Mouse (Mus musculus) stomach, embryonic 15.5 days (tissue): ENCODE measurements around the gene Hist2h2aa1. TPM values are rescaled to one million over a fixed set of nuclear protein-coding genes. Genes with fewer than 3 reads are reported as not detected.
"Not testable (repeated sequence)": the region's sequence is repeated elsewhere in the genome, so short reads cannot be mapped to it uniquely, and the experiment has no call there.

Experiments used
- ATAC-seq: fragments of 200-750 bp; cut with Nextera tagmentation; 2 replicates; pipeline ENCODE4 v1.8.0; 2017; ENCODE audit warnings: low read depth, moderate number of reproducible peaks, moderate TSS enrichment; ENCODE audit not compliant: insufficient read depth, low FRiP score
- H3K27ac ChIP-seq: fragments of 300-500 bp; sonication (generic); 2 replicates; pipeline ENCODE4 v1.5.1; 2015; ENCODE audit warnings: mild to moderate bottlenecking, inconsistent platforms
- H3K27me3 ChIP-seq: fragments of 300-500 bp; sonication (generic); replicated peaks from 2 replicates; pipeline ENCODE4 v1.6.1; 2015; ENCODE audit warnings: inconsistent platforms
- H3K36me3 ChIP-seq: fragments of 300-500 bp; sonication (generic); 2 replicates; pipeline ENCODE4 v1.6.1; 2015; ENCODE audit warnings: inconsistent platforms
- H3K4me1 ChIP-seq: fragments of 300-500 bp; sonication (generic); 2 replicates; pipeline ENCODE4 v1.6.1; 2015; ENCODE audit warnings: inconsistent platforms
- H3K4me2 ChIP-seq: fragments of 300-500 bp; sonication (generic); 2 replicates; pipeline ENCODE4 v1.6.1; 2015; ENCODE audit warnings: mild to moderate bottlenecking, inconsistent platforms
- H3K4me3 ChIP-seq: fragments of 300-500 bp; sonication (generic); replicated peaks from 2 replicates; pipeline ENCODE4 v1.5.1; 2015; ENCODE audit warnings: inconsistent platforms
- H3K9ac ChIP-seq: fragments of 300-500 bp; sonication (generic); 2 replicates; pipeline ENCODE4 v1.6.1; 2015; ENCODE audit warnings: inconsistent platforms
- H3K9me3 ChIP-seq: fragments of 300-500 bp; sonication (generic); 2 replicates; pipeline ENCODE4 v1.6.1; 2016; ENCODE audit warnings: inconsistent platforms
- WGBS: fragments of 180-500 bp; shearing (Covaris S2); methylation state at CpG from one replicate; pipeline ENCODE4 v1.1.7; 2015; 5-methylcytosine and 5-hydroxymethylcytosine counted together
- polyA plus RNA-seq: library from polyadenylated mRNA; unstranded; fragments of >200 nt; fragmentation: Nextera tagmentation; extraction: Ambion mirVana; gene quantifications from 2 replicates; pipeline ENCODE4 v1.2.1, GENCODE M21; 2015

Hist2h2aa1 gene
- polyA plus RNA-seq, 1 experiment from 2014 or later = 23.0 TPM

DNA sequence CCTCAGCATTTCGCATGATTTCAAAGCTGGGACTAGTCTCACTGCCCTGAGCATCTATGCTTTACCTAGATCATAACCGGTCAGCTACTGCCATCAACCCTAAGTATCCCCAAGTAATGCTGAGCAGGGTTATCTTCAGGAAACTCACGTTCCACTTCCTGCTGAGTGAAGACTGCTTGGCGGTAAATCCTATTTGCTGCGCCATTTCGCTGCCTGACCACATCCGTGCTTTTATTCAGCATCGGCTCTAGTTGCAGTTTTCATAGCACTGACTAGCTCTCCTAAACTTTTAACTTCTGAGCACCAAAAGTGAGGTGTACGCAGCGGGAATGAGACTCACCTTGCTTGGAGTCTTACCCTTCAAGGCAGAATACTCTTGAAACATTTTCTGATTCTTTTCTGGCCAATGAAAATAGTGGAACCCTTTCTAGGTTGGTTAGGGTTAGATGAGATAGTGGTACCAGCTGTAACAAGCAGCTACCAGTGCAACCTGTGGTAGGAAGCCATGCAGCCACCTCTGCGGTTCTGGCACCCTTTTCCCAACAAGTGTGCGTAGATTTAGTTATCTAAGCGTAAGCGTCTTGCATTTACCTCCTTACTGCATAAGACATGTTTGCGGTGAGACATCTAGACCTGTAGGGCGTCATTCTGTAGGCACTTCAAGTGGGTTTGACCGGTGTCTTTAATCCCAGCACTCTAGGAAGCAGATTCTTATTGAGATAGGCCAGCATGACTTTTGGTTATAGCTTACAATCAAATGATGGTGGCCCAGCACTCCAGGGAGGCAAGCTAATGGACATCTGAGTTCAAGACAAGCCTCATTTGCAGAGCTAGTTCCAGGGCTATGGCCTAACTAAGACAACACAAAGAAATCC, 28.5 kb downstream of the Hist2h2aa1 start:
- no peak overlapping the region for H3K4me3 ChIP-seq
- no peak overlapping the region for H3K4me2 ChIP-seq
- WGBS = 82% methylated on average over 17 of the region's 17 CpGs
- H3K4me1 ChIP-seq = peaks cover 3% of the 10 kb centered on the region
- H3K36me3 ChIP-seq = no peaks in the 10 kb centered on the region
- ATAC-seq = no peak
- H3K27ac ChIP-seq = no peak overlapping the region
- H3K27me3 ChIP-seq = no peaks in the 10 kb centered on the region
- no peak overlapping the region for H3K9ac ChIP-seq
- no peaks in the 10 kb centered on the region for H3K9me3 ChIP-seq

DNA sequence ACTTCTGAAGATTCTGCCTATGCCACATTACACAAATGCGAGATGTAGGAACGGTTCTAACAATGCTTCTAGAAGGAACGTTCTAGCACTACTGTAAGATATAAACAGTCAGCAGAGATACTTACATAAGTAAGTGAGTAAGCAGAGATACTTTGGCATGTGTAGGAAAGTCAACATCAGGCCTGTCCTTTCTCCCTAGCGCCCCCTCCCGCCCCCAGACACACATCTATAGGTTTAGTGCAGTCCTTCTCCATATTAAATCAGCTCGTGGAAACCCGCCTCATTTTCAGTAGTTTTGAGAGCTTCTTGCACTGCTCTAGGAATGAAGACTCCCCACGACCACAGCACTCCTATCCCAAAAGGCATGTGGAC, 32.1 kb downstream of the Hist2h2aa1 start:
- 16% methylated on average over 8 of the region's 8 CpGs for WGBS
- H3K4me1 ChIP-seq = peaks cover 3% of the 10 kb centered on the region
- no peaks in the 10 kb centered on the region for H3K36me3 ChIP-seq
- peak overlapping the region; percentile 27; the same call in 1 of the 2 replicates for H3K9ac ChIP-seq
- ATAC-seq = peak; percentile 18
- H3K27ac ChIP-seq = peak overlapping the region; percentile 65; the same call in 1 of the 2 replicates
- H3K9me3 ChIP-seq = no peaks in the 10 kb centered on the region
- H3K4me3 ChIP-seq = peak overlapping the region; percentile 52
- peak overlapping the region; percentile 77 for H3K4me2 ChIP-seq
- 0 out of 2 replicates have a peak, but pooled peaks cover 2% of the 10 kb centered on the region for H3K27me3 ChIP-seq

DNA sequence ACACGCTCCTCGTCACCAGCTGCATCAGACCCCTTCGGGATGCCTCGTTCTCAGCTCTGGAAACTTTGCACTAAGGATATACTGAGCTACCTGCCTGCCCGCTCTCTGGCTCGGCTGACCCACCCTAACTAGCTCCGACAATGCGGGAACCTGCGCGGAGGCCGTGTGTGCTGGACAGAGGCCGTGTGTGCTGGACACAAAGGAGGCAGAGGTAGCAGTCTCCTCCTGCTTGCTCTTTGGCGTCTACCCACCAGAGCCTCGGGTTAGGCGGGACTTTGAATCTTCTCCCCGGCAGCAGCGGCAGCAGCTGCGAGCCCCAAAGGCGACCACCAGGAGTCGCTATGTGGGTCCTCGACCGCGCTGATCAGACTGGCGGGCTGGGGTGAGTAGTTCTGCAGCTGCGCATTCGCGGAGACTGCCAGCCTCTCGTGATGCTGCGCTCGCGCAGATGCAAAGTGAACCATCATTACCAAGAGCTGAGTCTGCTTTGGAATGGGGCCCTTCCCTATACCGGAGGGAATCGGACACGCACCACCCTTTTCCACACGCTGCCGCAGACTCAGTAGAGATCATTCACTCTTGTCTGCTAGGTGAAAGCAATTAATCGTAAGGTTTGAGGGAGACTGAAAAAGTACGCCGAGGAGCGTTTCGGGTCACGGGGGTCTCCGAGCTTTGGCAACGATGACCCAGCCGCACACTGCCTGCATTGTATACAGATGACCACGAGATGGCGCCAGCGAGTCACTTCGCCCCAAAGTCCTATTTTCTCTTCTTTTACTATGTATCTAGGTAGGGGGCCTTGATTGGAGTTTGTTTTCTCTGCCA, 32.7 kb downstream of the Hist2h2aa1 start:
- Histone ChIP-seq H3K9me3 (no peaks in the 10 kb centered on the region), H3K4me3 (peak overlapping the region; percentile 52), H3K9ac (peak overlapping the region; percentile 27; the same call in 1 of the 2 replicates), H3K27ac (peak overlapping the region; percentile 85), H3K4me1 (peaks cover 3% of the 10 kb centered on the region), H3K36me3 (no peaks in the 10 kb centered on the region), H3K4me2 (peak overlapping the region; percentile 77), H3K27me3 (0 out of 2 replicates have a peak, but pooled peaks cover 4% of the 10 kb centered on the region)
- whole genome bisulfite sequencing = 0% methylated on average over 49 of the region's 49 CpGs
- peak; percentile 89 for ATAC-seq

DNA sequence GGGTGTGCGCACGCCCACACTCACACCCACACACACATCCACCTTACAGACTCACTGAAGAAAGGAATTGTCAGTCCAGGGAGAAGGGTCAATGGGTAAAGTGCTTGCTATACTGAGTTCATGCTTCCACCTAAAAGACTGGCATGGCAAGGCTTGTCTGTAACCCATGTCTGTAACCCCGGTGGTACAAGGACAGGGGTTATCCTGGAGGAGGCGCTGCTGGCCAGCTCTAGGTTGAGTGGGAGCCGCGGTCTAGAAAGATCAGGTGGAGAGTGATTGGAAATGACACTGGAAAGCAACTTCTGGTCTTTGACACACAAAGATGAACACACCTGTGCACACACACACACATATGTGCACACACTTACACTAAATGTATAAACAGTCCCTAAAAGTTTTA, 35.4 kb downstream of the Hist2h2aa1 start:
- 65% methylated on average over 6 of the region's 6 CpGs for WGBS
- ATAC-seq = no peak
- no peaks in the 10 kb centered on the region for H3K9me3 ChIP-seq

DNA sequence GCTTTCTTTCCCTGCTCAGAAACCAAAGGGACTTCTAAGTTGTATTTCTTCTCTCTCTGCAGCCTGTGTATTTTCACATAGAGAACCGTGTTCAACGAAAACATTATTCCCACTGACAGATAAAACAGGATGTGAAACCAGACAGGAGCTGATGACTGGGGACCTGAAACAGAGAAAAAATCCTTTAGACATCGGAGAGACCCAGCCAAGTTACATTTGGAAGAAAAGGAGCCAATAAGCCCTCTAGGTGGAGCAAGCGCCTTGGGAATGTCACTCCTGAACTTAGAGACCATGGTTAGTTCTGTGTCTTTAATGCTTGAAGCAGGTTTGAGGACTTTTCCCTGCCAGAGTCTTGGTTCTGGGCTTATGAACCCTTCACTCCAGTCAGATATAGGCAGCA, 39.2 kb downstream of the Hist2h2aa1 start:
- Histone ChIP-seq H3K9ac (no peak overlapping the region), H3K4me1 (peaks cover 4% of the 10 kb centered on the region; the same call in 1 of the 2 replicates), H3K9me3 (no peaks in the 10 kb centered on the region), H3K4me2 (peak overlapping the region; percentile 12; the same call in 1 of the 2 replicates), H3K4me3 (no peak overlapping the region), H3K27ac (no peak overlapping the region), H3K27me3 (peaks cover 13% of the 10 kb centered on the region), H3K36me3 (no peaks in the 10 kb centered on the region)
- ATAC-seq = no peak
- 13% methylated on average over 4 of the region's 4 CpGs for WGBS

More for the DNA sequence above, 35.4 kb downstream of the Hist2h2aa1 start:
- H3K9ac ChIP-seq = no peak overlapping the region
- no peak overlapping the region for H3K4me3 ChIP-seq
- no peak overlapping the region for H3K4me2 ChIP-seq
- peaks cover 13% of the 10 kb centered on the region for H3K27me3 ChIP-seq
- H3K27ac ChIP-seq = no peak overlapping the region
- H3K4me1 ChIP-seq = peaks cover 7% of the 10 kb centered on the region
- no peaks in the 10 kb centered on the region for H3K36me3 ChIP-seq

DNA sequence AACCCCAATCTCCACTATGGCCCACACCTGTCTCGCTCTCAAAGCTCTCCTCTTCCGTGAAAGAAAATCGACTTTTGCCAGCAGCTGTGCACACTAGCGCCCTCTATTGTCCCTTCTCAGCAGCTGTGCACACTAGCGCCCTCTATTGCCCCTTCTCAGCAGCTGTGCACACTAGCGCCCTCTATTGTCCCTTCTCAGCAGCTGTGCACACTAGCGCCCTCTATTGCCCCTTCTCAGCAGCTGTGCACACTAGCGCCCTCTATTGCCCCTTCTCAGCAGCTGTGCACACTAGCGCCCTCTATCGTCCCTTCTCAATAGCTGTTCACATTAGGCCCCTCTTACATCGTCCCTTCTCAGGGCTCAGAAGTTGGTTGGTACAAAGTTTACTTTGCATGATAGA, 42.0 kb downstream of the Hist2h2aa1 start:
- H3K9ac ChIP-seq, ATAC-seq, H3K9me3 ChIP-seq, H3K4me2 ChIP-seq, H3K4me1 ChIP-seq, H3K36me3 ChIP-seq, H3K27ac ChIP-seq, H3K4me3 ChIP-seq: not testable (repeated sequence)
- H3K27me3 ChIP-seq = peaks cover 12% of the 10 kb centered on the region
- WGBS = 90% methylated on average over 11 of the region's 11 CpGs

DNA sequence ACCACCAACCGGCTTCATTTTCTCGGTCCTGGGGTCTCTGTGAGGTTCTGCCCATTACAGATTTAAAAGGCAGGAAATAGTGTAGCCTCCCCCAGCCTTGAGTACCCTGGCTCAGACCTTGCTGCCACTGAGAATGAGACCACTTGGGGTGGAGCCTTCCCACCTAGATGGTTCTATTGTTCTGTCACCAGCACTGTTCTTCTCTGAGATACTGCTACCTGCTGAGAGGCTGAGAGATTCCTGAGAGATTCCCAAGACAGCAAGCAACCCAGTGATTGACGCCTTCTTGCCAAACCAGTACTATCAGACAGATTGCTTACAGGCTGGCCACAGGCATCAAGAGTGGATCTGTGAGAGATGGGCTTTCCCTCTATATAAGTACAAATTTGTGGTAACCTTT, 43.9 kb downstream of the Hist2h2aa1 start:
- ATAC-seq = no peak
- no peaks in the 10 kb centered on the region for H3K36me3 ChIP-seq
- no peak overlapping the region for H3K4me2 ChIP-seq
- H3K27ac ChIP-seq = no peak overlapping the region
- peaks cover 3% of the 10 kb centered on the region; the same call in 1 of the 2 replicates for H3K4me1 ChIP-seq
- H3K9me3 ChIP-seq = no peaks in the 10 kb centered on the region
- no peak overlapping the region for H3K9ac ChIP-seq
- H3K27me3 ChIP-seq = no peaks in the 10 kb centered on the region
- no peak overlapping the region for H3K4me3 ChIP-seq
- WGBS = 65% methylated on average over 3 of the region's 3 CpGs

DNA sequence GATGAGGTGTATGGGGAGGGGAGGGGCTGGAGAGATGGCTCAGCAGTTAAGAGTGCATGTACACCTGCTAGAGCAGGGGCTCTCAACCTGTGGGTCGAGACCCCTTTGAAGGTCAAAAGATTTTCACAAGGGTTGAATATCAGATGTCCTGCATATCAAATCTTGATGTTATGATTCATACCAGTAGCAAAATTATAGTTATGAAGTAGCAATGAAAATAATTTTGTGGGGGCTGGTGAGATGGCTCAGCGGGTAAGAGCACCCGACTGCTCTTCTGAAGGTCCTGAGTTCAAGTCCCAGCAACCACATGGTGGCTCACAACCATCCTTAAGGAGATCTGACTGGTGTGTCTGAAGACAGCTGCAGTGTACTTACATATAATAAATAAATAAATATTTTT, 45.4 kb downstream of the Hist2h2aa1 start:
- H3K9ac ChIP-seq, H3K4me1 ChIP-seq, H3K27ac ChIP-seq, H3K4me2 ChIP-seq, H3K9me3 ChIP-seq, H3K4me3 ChIP-seq, ATAC-seq, H3K27me3 ChIP-seq, H3K36me3 ChIP-seq: not testable (repeated sequence)
- 91% methylated on average over 3 of the region's 3 CpGs for WGBS

DNA sequence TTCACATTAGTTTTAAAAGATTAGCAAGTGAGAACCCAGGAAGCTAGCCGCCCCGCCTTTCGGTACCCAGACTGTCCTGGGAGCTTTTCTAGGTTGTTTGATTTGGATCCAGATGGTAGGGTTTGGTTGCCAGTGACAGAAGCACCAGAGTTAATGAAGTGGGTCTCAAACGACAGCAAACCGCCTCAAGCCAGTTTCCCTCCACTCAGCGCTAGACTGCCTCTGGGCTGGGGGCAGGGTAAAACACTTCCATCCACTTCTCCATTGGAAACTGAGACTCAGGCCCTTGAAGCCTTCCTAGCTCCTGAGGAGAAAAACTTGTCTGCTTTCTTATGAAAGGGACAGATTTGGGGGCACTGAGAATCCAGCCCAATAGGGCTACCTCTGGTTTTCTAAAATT, 47.3 kb downstream of the Hist2h2aa1 start:
- no peak overlapping the region for H3K27ac ChIP-seq
- H3K36me3 ChIP-seq = no peaks in the 10 kb centered on the region
- no peak overlapping the region for H3K4me2 ChIP-seq
- no peaks in the 10 kb centered on the region for H3K27me3 ChIP-seq
- no peak for ATAC-seq
- no peak overlapping the region for H3K4me3 ChIP-seq
- no peak overlapping the region for H3K9ac ChIP-seq
- H3K4me1 ChIP-seq = no peaks in the 10 kb centered on the region
- WGBS = 59% methylated on average over 6 of the region's 6 CpGs
- no peaks in the 10 kb centered on the region for H3K9me3 ChIP-seq

DNA sequence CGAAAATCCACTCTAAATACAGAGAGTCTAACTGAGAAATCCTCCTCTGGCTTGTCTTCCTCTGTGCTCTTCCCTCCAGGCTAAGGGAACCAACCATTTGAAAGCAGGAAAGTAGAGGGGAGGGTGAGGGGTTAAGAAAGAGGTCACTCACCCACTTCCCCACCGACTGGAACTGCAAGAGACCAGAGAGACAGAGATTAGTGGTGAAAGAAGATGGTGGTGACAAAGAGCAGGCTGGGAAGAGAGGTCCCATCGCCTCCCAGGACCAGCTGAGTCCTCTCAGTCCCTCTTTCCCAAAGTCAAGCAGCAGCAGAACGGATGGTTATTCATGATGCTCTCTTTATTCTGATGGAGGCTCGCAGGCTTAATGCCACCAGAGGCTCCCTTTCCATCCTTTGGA, 48.1 kb downstream of the Hist2h2aa1 start:
- Histone ChIP-seq H3K4me2 (no peak overlapping the region), H3K4me1 (no peaks in the 10 kb centered on the region), H3K36me3 (no peaks in the 10 kb centered on the region), H3K27ac (no peak overlapping the region), H3K9me3 (no peaks in the 10 kb centered on the region), H3K9ac (no peak overlapping the region), H3K27me3 (no peaks in the 10 kb centered on the region), H3K4me3 (no peak overlapping the region)
- WGBS = 48% methylated on average over 5 of the region's 5 CpGs
- ATAC-seq = no peak

DNA sequence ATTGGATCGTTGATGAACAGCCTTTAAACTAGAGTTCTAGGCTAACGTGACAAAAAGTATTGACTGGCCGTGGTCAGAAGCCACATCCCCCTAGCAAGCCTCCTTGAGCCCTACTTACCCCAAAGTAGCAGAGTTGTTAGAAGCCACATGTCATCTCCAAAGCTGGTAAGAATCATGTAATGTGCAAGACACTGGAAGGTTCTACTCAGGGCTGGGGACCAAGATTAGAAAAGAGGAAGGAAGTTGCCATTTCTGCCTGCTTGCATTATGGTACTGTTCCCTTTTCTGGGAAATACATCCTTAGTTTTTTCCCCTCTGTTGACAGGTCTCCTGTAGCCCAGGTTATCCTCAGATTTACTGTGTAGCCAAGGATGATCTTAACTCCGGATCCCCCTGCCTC, 48.5 kb downstream of the Hist2h2aa1 start, which contains the start of gene Fcgr1:
Gene Fcgr1, minus strand, starts transcription at position 183 of the 400 bp plus-strand sequence.
- WGBS = 76% methylated on average over 4 of the region's 4 CpGs
- Histone ChIP-seq H3K27ac (no peak within 1 kb of the TSS), H3K9me3 (no peaks in the 10 kb centered on the region), H3K4me1 (no peaks in the 10 kb centered on the region), H3K36me3 (no peaks in the 10 kb centered on the region), H3K9ac (no peak within 1 kb of the TSS), H3K4me3 (no peak within 1 kb of the TSS), H3K27me3 (no peaks in the 10 kb centered on the region), H3K4me2 (no peak within 1 kb of the TSS)
- no peak for ATAC-seq
